Mouse (Mus musculus) mature B cell (primary cell): ENCODE results near the gene Samd4b.
"Not testable (repeated sequence)": the region's sequence is repeated elsewhere in the genome, so short reads cannot be mapped to it uniquely, and the experiment has no call there.

Experiments used
- in situ Hi-C: fragments of 300-500 bp; cut with MboI; formaldehyde crosslinking; loops from 2 replicates; pipeline ENCODE4 v1.14.3; 2019

Gene Samd4b

DNA sequence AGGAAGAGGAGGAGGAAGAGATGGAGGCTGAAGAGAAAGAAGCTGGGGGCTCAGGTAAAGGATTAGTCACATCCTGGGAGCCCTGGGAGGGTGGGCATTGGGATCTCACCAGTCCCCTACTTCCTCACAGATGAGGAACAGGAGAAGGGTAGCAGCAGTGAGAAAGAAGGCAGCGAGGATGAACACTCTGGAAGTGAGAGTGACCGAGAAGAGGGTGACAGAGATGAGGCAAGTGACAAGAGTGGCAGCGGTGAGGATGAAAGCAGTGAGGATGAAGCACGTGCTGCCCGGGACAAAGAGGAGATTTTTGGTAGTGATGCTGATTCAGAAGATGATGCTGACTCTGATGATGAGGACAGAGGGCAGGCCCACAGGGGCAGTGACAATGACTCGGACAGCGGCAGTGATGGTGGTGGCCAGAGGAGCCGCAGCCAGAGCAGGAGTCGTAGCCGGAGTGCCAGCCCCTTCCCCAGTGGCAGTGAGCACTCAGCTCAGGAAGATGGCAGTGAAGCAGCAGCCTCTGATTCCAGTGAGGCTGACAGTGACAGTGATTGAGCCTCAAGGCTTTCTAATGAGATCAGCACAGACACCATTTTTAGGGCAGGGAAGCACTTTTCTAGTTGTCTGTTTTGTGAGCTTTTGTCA lies 199.1 kb downstream of the Samd4b start:
- in situ Hi-C loops, result no loop called here

DNA sequence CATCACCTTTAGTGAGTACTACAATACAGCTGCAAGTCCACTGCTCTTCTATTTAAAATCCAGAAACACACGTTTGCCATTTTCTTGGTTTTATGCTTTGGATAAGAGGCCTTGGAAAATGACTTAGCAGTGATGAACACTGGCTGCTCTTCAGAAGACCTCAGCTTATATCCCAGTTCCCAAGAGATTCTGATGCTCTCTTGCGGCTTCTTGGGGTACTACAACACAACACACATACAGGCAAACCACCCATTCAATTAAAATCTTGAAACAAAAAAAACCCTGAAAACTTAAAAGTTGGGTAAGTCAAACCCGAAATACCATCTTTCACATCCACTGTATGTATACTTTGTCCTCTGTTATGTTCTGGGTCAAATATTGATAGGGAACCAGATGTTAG lies 199.9 kb downstream of the Samd4b start:
- in situ Hi-C loops, result no loop called here

DNA sequence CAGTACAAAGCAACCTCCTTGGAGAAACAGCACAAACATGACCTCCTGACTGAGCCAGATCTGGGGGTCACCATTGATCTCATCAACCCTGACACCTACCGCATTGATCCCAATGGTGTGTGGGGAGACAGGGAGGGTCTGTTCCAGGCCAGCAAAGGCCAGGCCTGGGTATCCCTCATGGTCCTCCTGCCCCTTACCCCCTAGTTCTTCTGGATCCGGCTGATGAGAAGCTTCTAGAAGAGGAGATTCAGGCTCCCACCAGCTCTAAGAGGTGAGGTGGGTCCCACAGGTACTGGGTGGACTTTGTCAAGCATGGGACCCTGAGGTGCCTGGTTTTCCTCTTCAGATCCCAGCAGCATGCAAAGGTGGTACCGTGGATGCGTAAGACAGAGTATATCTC lies 202.5 kb downstream of the Samd4b start:
- in situ Hi-C loops, result no loop called here

DNA sequence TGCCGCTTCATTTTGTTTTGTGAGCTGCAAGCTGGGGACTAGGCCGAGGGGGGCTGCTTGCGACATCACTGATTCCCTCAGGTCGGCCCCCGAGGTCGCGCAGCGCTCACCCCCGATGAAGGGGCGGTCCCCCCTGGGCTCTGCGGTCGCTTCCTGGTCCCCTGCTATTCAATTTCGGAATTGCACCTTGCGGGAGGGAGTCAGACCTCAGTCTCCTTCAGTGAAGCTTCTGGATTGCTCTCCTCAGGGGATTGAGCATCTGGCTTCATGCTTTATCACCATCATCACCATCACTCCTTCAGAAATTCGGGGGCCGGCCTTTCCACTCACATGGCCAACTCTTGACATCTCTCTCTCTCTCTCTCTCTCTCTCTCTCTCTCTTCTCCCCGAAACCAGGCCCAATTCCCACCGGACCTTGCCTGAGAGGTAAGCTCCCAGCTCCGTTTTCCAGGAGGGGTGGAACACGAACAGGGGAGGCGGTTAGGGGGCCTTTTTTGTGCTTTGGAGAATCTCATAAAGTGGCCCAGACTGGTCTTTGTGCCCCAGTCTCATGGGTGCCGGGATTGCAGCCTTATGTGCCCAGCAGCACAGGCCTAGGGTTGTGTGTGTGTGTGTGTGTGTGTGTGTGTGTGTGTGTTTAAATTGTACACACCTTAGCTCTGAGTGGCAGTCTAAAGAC lies 204.5 kb downstream of the Samd4b start:
- in situ Hi-C loops, result no loop called here

DNA sequence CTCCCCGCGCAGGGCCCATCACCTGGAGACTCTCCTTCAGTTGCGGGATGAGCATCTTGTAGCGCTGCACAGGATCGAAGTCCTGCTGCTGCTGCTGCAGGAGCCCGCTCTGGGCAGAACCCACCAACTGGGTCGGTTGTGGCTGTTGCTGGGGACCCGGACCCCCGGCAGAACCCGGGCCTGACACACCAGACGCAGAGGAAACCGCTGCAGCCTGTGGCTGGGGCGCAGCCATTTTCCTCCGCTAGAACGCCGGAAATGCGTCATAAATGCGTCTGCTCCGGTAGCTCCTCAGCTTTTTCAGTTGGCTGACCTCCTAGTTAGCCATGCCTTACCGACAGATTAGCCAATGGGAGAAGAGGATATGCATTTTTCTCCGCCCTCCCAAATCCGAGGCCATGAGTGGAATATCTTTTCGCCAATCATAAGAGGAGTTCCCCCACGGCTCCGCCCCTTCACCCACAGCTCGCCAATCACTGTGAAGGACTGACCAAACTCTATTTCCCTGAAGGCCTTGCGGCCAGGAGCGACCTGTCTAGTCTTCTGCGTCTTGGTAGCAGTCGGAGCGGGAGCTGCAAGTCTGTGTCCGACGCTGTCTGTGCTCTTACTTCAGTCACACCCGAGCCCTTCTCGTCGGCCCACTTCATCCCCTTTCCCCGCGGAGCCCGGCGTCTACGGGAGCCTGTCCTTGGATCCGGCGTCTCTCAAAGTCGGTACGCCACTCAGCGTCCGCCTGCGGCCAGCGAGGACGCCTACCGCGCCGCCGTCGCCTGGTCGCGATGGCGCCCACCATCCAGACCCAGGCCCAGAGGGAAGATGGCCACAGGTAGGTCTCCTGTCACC lies 205.3 kb downstream of the Samd4b start, which contains the start of the genes Med29 and Paf1:
Med29 (minus strand) TSS at position 280 of the 843 bp plus-strand sequence.
Paf1 (plus strand) TSS at position 523 of the 843 bp plus-strand sequence.
- in situ Hi-C loops, result no loop called here

DNA sequence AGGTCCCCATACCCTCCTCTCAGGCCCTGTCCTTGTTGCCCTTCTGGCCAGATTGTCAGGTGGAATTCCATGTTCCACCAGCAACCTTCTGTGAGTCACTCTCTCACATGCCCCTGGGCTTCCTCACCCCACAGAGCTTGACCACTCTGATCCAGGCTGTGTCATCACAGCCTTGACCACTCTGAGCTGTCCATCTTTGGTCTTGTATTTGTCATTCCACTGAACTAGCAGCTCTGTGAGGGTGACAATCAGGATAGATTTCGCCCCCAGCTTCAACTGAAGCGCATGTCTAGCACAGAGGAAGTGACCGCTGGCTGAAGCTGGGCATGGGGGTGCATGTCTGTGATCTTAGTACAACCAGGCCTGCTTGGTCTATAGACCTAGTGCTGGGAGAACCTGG lies 207.6 kb downstream of the Samd4b start:
- in situ Hi-C loops, result no loop called here

DNA sequence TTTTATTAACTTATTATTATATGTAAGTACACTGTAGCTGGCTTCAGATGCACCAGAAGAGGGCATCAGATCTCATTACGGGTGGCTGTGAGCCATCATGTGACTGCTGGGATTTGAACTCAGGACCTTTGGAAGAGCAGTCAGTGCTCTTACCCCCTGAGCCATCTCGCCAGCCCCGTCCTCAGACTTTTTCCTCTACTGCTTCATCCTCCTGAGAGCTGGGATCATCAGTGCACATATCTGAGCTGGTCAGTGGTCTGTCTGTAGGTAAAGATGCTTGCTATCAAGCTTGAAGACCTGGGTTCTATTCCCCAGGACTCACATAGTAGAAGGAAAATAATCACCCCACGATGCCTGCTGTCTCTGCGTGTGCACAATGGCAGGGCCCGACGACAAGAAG lies 210.6 kb downstream of the Samd4b start:
- in situ Hi-C loops, result not testable (repeated sequence)

DNA sequence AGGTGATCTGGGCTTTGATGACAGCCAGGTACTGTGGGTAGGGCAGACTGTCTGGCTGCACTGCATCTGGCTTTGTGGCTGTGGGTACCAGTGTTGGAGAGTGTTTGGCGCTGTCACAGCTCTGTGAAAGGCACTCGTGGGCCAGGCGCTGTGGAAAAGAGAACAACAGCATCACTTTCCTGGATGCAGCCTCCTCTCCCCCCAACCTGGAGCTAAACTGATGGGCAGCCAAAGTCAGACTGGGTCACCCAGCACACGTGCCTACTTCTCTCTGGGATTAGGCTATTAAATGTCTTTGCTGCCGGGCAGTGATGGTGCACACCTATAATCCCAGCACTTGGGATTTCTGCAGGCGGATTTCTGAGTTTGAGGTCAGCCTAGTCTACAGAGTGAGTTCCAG lies 211.1 kb downstream of the Samd4b start:
- in situ Hi-C loops, result not testable (repeated sequence)

DNA sequence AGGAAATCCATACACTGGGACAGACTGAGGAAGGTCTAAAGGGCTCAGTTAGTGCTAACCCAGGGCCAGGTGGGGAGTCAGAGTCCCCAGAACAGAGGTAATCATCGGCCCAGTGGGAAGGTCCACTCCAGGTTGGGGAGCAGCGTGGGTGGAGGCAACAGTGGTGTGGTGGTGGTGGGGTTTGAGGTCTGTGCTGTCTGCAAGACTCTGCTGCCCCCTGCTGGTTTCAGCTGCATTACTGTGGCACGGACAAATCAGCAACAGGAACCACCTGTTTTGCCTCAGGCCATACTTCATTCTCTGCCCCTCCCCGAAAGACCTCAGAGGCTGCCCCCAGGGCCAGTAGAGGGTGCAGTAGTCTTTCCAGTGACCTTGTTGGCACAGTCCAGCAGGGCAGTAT lies 211.5 kb downstream of the Samd4b start:
- in situ Hi-C loops, result no loop called here

DNA sequence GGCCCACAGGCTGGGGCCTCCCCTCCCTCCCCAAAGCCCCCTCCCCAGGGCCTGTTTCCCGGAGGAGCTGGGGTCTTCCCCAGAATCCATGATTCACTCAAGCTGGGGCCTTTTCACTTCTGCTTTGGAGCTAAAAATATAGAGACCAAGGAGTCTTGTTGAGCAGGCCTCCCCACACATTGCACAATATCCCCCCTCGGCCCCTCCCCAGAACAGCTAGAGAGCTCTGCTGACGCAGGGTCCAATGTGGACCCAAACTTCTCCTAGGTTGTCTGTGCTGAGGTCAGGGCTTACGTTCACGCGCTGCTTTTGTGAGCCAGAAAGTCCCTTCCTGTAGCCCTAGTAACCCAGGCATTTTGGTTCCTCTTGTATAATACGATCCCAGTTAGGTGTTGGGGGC lies 211.9 kb downstream of the Samd4b start:
- in situ Hi-C loops, result no loop called here

DNA sequence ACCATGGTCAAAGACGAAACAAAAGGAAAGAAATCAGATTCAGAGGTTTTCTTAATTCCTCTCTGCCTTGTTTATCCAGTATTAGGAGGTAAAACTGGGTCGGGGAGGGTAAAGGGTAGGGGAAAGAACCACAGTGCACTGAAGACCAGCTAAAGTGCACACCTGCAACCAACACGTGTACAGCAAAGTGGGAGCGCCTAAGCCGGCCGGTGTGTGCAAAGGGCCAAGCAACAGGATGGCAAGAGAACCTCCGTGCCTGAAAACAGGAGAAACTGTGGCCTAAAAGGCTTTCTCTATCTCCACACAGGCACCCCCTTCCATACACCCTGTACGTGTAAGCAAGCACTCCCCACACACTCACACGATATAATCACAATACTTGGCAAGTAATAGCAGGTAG lies 212.7 kb downstream of the Samd4b start:
- in situ Hi-C loops, result no loop called here

DNA sequence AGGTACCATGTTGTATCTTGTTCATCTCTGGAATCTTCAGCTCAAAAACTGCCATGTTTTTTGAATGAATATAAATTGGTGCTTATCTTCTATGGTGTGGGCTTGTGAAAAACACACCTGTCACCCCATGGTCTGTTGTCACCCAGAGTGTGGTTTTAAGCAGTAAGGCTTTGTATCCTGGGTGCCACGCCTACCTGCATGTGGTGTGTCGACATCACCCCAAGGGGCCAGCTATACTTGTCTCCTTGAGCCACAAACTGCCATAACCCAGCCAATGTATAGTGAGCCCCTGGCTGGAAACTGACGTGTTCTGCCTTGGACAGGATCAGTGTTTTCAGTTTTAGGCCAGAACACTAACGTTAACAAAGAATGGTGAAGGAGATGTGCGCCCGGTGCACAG lies 213.8 kb downstream of the Samd4b start:
- in situ Hi-C loops, result no loop called here

DNA sequence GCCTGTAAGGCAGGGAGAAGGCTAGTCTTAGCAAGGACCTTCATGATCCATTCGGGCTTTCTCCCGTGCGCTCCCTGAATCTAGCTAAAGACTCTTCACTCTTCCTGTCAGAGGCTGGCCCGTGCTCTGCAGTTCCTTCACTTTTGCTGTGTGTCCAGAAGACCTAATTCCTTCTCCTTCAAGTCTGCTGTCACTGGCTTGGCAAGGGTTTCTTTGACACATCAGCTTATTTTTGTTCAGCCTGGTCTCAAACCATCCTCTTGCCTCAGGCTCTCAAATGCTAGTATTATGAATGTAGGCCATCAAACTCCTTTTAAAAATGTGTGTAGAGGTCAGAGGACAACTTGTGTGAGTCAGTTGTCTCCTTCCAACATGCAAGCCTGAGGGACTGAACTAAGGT lies 214.3 kb downstream of the Samd4b start:
- in situ Hi-C loops, result no loop called here

DNA sequence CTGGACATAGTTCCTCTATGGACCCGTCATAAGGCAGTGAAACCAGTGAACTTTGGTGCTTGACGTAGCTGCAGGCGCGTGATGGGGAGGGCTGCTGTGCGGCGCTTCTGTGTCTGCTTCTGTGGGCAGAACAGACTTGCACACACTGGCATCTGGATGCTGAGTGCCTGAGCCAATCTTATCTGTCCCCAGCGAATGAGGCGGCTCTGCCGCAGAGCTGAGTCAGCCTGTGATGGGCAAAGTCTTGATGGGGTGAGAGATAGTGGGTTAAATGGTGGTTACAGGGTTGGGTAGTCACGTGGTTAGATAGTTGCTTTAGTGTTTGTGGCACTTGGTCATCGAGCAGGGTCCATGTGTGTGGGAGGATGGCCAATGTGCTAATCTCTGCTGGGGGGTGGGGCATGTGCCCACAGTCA lies 215.0 kb downstream of the Samd4b start:
- in situ Hi-C loops, result no loop called here

DNA sequence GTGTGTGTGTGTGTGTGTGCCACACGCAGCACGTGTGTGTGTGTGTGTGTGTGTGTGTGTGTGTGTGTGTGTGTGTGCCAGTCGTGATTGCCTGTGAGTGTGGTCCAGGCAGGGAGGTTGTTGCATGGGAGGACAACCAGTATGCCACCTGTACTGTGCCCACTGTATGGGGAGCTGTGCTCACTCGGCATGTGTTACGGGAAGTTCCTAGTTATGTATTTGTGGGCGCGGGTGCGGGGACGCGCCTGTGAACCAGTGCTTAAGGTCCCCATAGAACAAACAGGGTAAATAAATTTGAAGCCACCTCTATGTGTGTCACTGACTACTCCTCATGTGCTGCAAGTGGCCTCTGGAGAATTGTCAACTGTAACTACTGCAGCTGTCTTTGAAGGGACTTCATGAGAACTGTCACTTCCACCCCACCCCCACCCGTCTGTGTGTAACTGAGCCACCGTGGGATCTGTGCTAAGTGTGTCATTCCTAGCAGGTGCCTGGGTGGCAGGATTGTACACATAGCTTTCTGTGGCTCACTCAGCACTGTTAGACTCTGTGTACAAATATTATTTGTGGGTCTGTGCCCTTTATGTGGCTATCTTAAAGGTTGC lies 215.5 kb downstream of the Samd4b start:
- in situ Hi-C loops, result no loop called here

DNA sequence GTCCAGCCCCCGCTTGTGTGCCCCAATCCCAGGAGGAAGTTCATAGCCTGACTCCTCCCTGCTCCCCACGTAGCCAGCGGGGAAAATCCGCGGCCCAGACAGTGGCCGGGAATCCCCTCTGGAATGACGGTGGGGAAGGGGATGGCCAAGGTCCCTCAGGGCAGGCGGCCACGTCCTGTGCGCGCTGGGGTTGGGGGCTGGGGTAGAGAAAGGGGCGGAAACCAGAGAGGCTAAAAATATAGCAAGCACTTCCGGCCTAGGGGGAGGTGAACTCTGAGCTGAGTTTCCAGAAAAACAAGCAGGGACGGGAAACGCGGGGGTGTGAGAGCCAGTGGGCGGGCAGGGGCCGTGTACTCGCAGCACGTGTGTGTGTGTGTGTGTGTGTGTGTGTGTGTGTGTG lies 216.0 kb downstream of the Samd4b start:
- in situ Hi-C loops, result no loop called here

DNA sequence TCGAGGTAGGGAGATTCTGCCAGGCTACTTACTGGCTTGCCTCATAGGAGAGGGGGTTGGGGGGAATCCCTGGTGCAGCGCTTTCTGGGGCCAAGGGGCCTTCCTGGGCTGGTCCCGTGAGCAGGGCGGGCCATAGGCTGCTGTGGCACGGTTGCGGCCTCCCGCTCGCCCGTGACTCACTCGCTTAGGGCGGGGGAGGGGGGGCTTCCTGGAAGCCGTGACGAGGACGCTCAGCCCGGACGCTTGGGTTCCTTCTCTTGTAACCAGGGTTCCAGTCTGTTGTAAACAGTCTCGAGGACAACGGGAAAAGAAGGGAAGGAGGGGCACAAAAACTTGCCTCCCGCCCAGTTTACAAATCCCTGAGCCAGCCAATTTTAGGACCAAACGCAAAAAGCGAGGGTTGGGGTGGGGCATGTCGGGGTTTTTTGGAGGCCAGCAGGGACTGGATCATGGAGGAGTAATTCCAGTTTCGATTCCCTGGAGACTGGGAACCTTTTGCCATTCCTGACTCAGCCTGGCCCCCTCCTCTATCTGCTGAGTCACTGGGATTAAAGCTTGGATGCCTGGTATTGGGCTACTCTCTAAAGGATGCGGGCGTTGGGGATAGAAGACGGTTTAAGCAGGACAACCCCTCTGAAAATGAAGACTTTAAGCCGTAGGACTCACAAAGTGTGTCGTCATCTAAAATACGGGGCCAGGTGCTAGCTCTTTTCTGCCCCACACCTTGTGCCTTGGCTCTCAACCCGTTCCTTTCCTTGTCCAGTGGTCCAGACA lies 216.7 kb downstream of the Samd4b start:
- in situ Hi-C loops, result no loop called here

DNA sequence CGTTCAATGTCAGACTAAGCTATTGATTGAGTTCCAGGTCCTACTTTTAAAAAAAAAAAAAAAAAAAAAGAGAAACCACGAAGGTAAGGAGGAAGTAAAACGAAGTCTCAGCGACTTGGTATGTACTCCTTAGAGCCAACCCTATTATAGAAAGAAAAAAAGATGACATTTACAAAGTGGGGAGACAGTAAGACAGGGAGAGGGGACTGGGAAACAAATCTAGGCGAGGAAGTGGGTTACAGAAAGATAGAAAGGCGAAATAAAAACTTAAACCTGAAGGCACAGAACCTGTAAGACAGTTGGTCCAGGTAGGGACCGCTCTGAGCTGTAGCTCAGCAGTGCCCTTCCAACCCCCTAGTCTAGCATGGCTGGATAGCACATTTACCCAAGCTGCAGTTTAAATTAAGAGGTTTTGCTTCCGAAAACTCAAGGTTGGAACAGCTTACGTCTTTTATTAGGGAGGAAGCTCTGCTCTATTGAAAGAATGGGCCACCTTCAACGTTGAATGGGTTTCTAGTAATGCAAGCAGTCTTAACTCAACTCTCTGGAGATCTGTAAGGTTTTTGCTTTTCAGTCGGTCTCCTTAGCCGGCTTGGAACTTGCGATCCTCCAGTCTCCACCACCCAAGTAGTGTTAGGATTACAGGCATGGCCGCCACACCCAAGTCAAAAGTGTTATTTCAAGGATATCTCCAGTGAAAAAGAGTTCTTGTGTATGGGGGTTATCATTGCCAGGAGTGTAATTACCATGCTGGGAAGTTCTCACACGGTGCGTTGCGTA lies 217.5 kb downstream of the Samd4b start, which contains the start of gene Zfp36:
Zfp36 (minus strand) TSS at position 17 of the 780 bp plus-strand sequence.
- in situ Hi-C loops, result no loop called here

DNA sequence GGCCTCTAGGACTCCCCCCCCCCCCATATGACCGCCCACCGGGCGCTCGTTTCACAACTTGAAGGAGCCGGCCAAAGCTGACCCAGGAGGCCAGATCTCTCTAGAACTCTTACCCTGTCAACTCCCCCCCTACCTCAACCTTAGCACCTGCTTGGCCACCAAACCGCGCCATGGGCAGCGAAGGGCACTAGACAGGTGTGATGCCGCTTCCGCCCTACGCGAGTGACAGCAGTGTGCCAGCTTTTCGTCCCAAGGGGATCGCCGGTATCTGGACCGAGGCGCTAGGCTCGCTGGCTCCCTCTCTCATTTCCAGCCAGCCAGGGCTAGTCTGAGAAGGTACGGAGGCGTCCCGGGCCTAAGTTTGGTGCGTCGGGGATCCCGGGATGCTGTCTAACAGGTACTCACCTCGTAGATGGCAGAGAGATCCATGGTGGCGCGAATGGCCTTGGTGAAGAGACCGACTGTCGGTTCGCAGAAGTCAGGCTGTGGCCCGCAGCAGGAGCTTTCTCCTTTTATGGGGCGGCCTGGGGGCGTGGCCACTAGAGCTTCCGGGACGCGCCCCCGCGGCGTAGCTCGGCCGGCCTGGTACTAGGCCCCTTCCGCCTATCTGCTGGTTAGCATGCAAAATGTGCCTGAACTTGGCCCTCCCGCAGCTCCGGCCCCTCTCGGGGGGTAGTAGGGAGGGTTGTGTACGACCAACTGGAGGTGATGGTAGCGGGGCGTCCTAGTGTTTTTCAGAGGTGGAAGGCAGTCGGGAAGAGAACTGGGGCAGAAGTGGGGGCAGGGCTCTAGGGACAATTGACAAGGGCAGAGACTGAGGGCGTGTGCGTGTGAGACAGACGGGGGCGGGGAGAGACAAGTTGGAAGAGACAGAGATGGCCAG lies 218.9 kb downstream of the Samd4b start:
- in situ Hi-C loops, result no loop called here
